Mouse (Mus musculus): ENCODE measurements around the gene Fbxo17. TPM values are rescaled to one million over a fixed set of nuclear protein-coding genes. Genes with fewer than 3 reads are reported as not detected.

The Fbxo17 gene
- polyA plus RNA-seq, 1 experiment from 2014 or later = 13.6 TPM

DNA sequence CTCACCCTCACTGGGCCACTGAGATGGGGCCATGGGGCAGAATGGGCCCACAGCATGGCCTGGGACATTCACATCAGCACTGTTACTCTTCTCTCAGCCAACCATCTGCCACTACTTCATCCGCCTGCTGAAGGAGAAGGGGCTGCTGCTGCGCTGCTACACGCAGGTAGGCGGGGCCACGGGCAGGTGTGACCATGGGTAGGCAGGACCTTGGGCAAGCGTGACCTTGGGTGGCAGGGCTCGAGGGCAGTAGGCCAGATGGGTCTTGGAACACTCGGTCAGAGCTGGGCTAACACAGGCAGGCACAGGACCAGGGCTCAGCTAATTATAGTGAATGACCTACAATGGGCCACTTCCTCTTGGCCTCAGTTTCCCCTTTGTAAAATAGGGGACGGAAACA, 62.2 kb downstream of the Fbxo17 start:
- Histone ChIP-seq H3K4me3 (no peak overlapping the region), H3K27me3 (ENCODE audit: insufficient read depth, poor library complexity, severe bottlenecking) (no peaks in the 10 kb centered on the region), H3K27ac (no peak overlapping the region), H3K36me3 (peaks cover 29% of the 10 kb centered on the region), H3K9me3 (no peaks in the 10 kb centered on the region), H3K4me1 (peaks cover 23% of the 10 kb centered on the region)
- 82% methylated on average over 9 of the region's 9 CpGs for WGBS
- DNase-seq (ENCODE audit: low spot score) = no peak

DNA sequence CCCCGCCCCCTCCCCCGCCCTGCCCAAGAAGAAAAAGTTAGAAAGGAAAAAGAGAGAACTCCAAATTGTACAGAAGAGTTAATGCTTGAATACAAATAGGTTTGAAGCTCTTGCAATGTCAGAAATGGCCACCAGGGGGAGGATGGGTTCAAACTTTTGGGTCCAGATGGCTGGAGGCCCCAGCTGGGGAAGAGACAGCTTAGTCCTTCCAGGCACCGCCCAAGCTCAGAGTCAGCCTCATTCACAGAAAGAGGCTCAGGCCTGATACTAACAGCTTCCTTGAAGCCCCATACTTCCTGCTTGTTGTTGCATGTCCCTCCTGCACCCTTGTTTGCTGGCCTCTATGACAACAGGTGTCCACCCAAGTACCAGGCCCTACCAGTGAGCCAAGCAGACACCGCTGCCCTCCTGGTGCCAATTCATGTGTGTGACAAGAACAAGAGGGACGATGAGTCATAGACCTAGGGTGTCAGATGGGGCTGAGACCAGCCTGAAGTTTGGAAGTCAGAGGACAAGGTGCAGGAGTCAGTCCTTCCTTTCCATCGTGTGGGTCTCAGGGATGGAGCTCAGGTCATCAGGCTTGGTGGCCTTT, 63.6 kb downstream of the Fbxo17 start:
- 48% methylated on average over 6 of the region's 6 CpGs for WGBS
- Histone ChIP-seq H3K27me3 (ENCODE audit: insufficient read depth, poor library complexity, severe bottlenecking) (no peaks in the 10 kb centered on the region), H3K27ac (peak overlapping the region; percentile 67; the same call in 1 of the 2 replicates), H3K4me1 (peaks cover 28% of the 10 kb centered on the region), H3K9me3 (no peaks in the 10 kb centered on the region), H3K36me3 (peaks cover 24% of the 10 kb centered on the region; the same call in 1 of the 2 replicates), H3K4me3 (no peak overlapping the region)
- peak; percentile 86 for DNase-seq (ENCODE audit: low spot score)

DNA sequence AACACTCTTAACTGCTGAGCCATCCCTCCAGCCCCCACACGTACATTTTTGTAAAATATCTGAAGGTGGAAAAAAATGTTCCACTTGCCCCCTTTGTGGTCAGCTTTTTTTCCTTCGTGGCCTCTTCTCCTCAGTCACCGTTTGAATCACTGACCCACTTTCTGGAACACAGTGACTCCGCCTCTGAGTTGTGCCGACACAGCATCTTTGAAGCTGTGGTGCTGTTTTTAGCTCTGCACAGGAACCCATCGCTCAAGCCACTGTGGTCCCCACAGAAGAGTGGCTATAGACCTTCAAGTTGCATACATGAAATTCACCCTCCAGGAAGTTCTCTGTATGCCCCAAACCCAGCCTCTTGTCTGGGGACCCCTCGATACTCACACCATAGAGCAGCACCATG, 64.3 kb downstream of the Fbxo17 start:
- no peaks in the 10 kb centered on the region for H3K27me3 ChIP-seq (ENCODE audit: insufficient read depth, poor library complexity, severe bottlenecking)
- DNase-seq (ENCODE audit: low spot score) = no peak
- peaks cover 28% of the 10 kb centered on the region for H3K4me1 ChIP-seq
- peaks cover 21% of the 10 kb centered on the region for H3K36me3 ChIP-seq
- H3K4me3 ChIP-seq = no peak overlapping the region
- H3K27ac ChIP-seq = no peak overlapping the region
- no peaks in the 10 kb centered on the region for H3K9me3 ChIP-seq
- WGBS = 72% methylated on average over 7 of the region's 7 CpGs

DNA sequence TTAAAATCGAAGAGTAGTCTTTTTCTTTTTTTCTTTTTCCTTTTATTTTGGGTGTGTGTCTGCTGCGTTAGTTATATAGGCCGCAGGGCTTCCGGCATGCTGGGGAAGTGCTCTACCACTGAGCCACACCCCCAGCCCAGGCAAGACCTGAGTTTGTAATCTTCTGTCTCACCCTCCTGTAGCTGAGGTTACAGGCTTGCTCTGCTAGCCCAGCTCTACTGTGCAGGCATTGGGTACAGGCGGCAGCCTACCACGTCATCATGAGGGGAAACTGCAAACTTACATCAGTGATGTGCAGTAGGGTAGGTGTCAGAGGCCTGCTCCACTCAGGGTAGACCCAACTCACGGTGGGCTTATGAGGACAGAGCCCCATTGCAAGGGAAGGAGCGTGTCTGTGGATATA, 64.7 kb downstream of the Fbxo17 start:
- 86% methylated on average over 8 of the region's 8 CpGs for WGBS

DNA sequence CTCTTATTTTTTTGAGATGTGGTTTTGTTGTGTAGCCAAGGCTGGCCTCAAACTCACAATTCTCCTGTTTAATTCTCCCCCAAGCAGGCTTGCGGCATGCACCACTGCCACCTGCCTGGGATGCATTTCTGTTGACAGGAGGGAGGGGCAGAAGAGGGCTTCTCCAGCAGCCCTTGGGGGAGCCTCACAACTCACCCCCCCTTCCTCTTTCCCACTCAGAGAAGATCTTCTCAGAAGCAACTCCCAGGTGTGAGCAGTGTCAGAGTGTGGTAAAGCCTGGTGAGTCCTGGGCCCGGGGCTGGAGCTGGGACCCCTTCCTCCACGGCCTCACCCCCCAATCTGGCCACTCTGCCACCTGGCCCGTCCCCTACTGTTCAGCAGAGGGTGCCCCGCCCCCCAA, 68.6 kb downstream of the Fbxo17 start:
- H3K36me3 ChIP-seq = peaks cover 23% of the 10 kb centered on the region
- no peak overlapping the region for H3K27ac ChIP-seq
- H3K4me3 ChIP-seq = no peak overlapping the region
- no peak for DNase-seq (ENCODE audit: low spot score)
- no peaks in the 10 kb centered on the region for H3K9me3 ChIP-seq
- 71% methylated on average over 5 of the region's 5 CpGs for WGBS
- H3K4me1 ChIP-seq = peaks cover 38% of the 10 kb centered on the region
- no peaks in the 10 kb centered on the region for H3K27me3 ChIP-seq (ENCODE audit: insufficient read depth, poor library complexity, severe bottlenecking)

More for the DNA sequence above, 64.7 kb downstream of the Fbxo17 start:
- peaks cover 24% of the 10 kb centered on the region for H3K36me3 ChIP-seq
- no peak overlapping the region for H3K4me3 ChIP-seq
- H3K4me1 ChIP-seq = peaks cover 28% of the 10 kb centered on the region
- no peak overlapping the region for H3K27ac ChIP-seq
- no peaks in the 10 kb centered on the region for H3K27me3 ChIP-seq (ENCODE audit: insufficient read depth, poor library complexity, severe bottlenecking)
- no peaks in the 10 kb centered on the region for H3K9me3 ChIP-seq
- DNase-seq (ENCODE audit: low spot score) = no peak

Other genes starting within 250 kb of the Fbxo17 start
- not detected in 2 replicates for gene Ifnl2, start 206.3 kb upstream of the Fbxo17 start, polyA plus RNA-seq (2016; fragmentation: Nextera tagmentation; extraction: Ambion mirVana)
- gene Ifnl3, start 194.0 kb upstream of the Fbxo17 start, polyA plus RNA-seq (2016; fragmentation: Nextera tagmentation; extraction: Ambion mirVana) = not detected in 2 replicates
- not detected in 2 replicates for gene Sycn, start 175.9 kb upstream of the Fbxo17 start, polyA plus RNA-seq (2016; fragmentation: Nextera tagmentation; extraction: Ambion mirVana)
- not detected in 2 replicates for gene Nccrp1, start 169.6 kb upstream of the Fbxo17 start, polyA plus RNA-seq (2016; fragmentation: Nextera tagmentation; extraction: Ambion mirVana)
- gene Samd4b, start 118.7 kb upstream of the Fbxo17 start, polyA plus RNA-seq (2016; fragmentation: Nextera tagmentation; extraction: Ambion mirVana) = 24.5 and 29.7 TPM in 2 replicates
- 47.2 and 53.0 TPM in 2 replicates for gene Pak4, start 118.6 kb upstream of the Fbxo17 start, polyA plus RNA-seq (2016; fragmentation: Nextera tagmentation; extraction: Ambion mirVana)
- 0.34 TPM in 1 of 2 replicates, not detected in the other for gene Acp7, start 85.5 kb upstream of the Fbxo17 start, polyA plus RNA-seq (2016; fragmentation: Nextera tagmentation; extraction: Ambion mirVana)
- gene Fbxo27, start 24.0 kb upstream of the Fbxo17 start, polyA plus RNA-seq (2016; fragmentation: Nextera tagmentation; extraction: Ambion mirVana) = 4.7 and 6.3 TPM in 2 replicates
- 132 and 168 TPM in 2 replicates for gene Mrps12, start 25.0 kb downstream of the Fbxo17 start, polyA plus RNA-seq (2016; fragmentation: Nextera tagmentation; extraction: Ambion mirVana)
- gene Sars2, start 25.2 kb downstream of the Fbxo17 start, polyA plus RNA-seq (2016; fragmentation: Nextera tagmentation; extraction: Ambion mirVana) = 30.7 and 32.2 TPM in 2 replicates
- not detected in 2 replicates for gene Ccer2, start 39.4 kb downstream of the Fbxo17 start, polyA plus RNA-seq (2016; fragmentation: Nextera tagmentation; extraction: Ambion mirVana)
- 53.8 and 57.8 TPM in 2 replicates for gene Sirt2, start 49.9 kb downstream of the Fbxo17 start, polyA plus RNA-seq (2016; fragmentation: Nextera tagmentation; extraction: Ambion mirVana)
- gene Nfkbib, start 50.7 kb downstream of the Fbxo17 start, polyA plus RNA-seq (2016; fragmentation: Nextera tagmentation; extraction: Ambion mirVana) = 50.5 and 50.7 TPM in 2 replicates
- 3.8 and 5.2 TPM in 2 replicates for gene Rinl, start 72.2 kb downstream of the Fbxo17 start, polyA plus RNA-seq (2016; fragmentation: Nextera tagmentation; extraction: Ambion mirVana)
- gene Hnrnpl, start 91.7 kb downstream of the Fbxo17 start, polyA plus RNA-seq (2016; fragmentation: Nextera tagmentation; extraction: Ambion mirVana) = 213 and 221 TPM in 2 replicates
- 118 and 136 TPM in 2 replicates for gene Ech1, start 108.4 kb downstream of the Fbxo17 start, polyA plus RNA-seq (2016; fragmentation: Nextera tagmentation; extraction: Ambion mirVana)
- 2.8 and 3.6 TPM in 2 replicates for gene Lgals4, start 117.0 kb downstream of the Fbxo17 start, polyA plus RNA-seq (2016; fragmentation: Nextera tagmentation; extraction: Ambion mirVana)
- 0.24 and 0.81 TPM in 2 replicates for gene Lgals7, start 147.0 kb downstream of the Fbxo17 start, polyA plus RNA-seq (2016; fragmentation: Nextera tagmentation; extraction: Ambion mirVana)
- gene Capn12, start 164.6 kb downstream of the Fbxo17 start, polyA plus RNA-seq (2016; fragmentation: Nextera tagmentation; extraction: Ambion mirVana) = 0.20 and 0.34 TPM in 2 replicates
- gene Actn4, start 245.5 kb downstream of the Fbxo17 start, polyA plus RNA-seq (2016; fragmentation: Nextera tagmentation; extraction: Ambion mirVana) = 319 and 371 TPM in 2 replicates